28 mouse cellular contexts compared by ENCODE assay signal in genomic region chr6:85810942-85811537, GRCm38 (mm10). TPM values are rescaled to one million over a fixed set of nuclear protein-coding genes. Genes with fewer than 3 reads are reported as not detected.
DNase-seq lines count a peak whose midpoint lies in the region; ATAC-seq and TF ChIP-seq lines count a peak whose summit lies in the region.
"Not testable (repeated sequence)": the region's sequence is repeated elsewhere in the genome, so short reads cannot be mapped to it uniquely, and the experiment has no call there.
"Had no signal": no experiment of that assay in that cellular context is flagged by ENCODE, and none has a peak within 500 bp of the region (broad histone marks: within the 10 kb centered on the region; RNA-seq: fewer than 3 reads in every experiment).

No protein-coding gene starts in this region.

- not testable (repeated sequence) for TF ChIP-seq CTCF in kidney, adult 2 months (conservative IDR thresholded peaks at IDR 0.05; ENCODE audit: insufficient read depth, insufficient read length, low read depth, low read length); liver, adult 2 months (IDR thresholded peaks at IDR 0.05; ENCODE audit: low read depth, low read length)

- not testable (repeated sequence) for H3K9me3 ChIP-seq in intestine, embryonic 16.5 days (ENCODE audit: control insufficient read depth, low read length); kidney, embryonic 14.5 days (ENCODE audit: control insufficient read depth, low read length)

- H3K4me3 ChIP-seq in intestine, embryonic 16.5 days (ENCODE audit: low read length); kidney, adult 2 months (ENCODE audit: insufficient read depth, low read depth, low read length); kidney, embryonic 14.5 days (ENCODE audit: low read length); liver, adult 2 months (ENCODE audit: insufficient read depth, low read depth, low read length): not testable (repeated sequence)

- not testable (repeated sequence) for H3K9ac ChIP-seq in intestine, embryonic 16.5 days (ENCODE audit: low read depth, low read length); kidney, embryonic 14.5 days (ENCODE audit: low read depth, low read length); liver, adult 2 months (ENCODE audit: low read depth, low read length)

- H3K36me3 ChIP-seq in intestine, embryonic 16.5 days (ENCODE audit: control insufficient read depth, insufficient read depth, low read length); kidney, adult 2 months (ENCODE audit: control insufficient read depth, insufficient read depth, low read length); kidney, embryonic 14.5 days (ENCODE audit: control insufficient read depth, insufficient read depth, low read length); liver, adult 2 months (ENCODE audit: control insufficient read depth, insufficient read depth, low read length): not testable (repeated sequence)

- not testable (repeated sequence) for H3K4me2 ChIP-seq in intestine, embryonic 16.5 days (ENCODE audit: low read depth, low read length); kidney, embryonic 14.5 days (replicated peaks; ENCODE audit: low read depth, low read length)

- not testable (repeated sequence) for H3K4me1 ChIP-seq in intestine, embryonic 16.5 days (ENCODE audit: control insufficient read depth, insufficient read depth, low read length); kidney, adult 2 months (ENCODE audit: control insufficient read depth, insufficient read depth, low read length); kidney, embryonic 14.5 days (ENCODE audit: control insufficient read depth, insufficient read depth, low read length); liver, adult 2 months (ENCODE audit: control insufficient read depth, insufficient read depth, low read length)

- not testable (repeated sequence) for H3K27me3 ChIP-seq in intestine, embryonic 16.5 days (replicated peaks; ENCODE audit: control insufficient read depth, insufficient read depth, low read length); kidney, adult 2 months (replicated peaks; ENCODE audit: control insufficient read depth, insufficient read depth, low read length); kidney, embryonic 14.5 days (ENCODE audit: control insufficient read depth, insufficient read depth, low read length); liver, adult 2 months (ENCODE audit: control insufficient read depth, insufficient read depth, low read length)

- not testable (repeated sequence) for TF ChIP-seq POLR2A in kidney, adult 2 months (IDR thresholded peaks at IDR 0.05; ENCODE audit: low read depth, low read length); liver, adult 2 months (IDR thresholded peaks at IDR 0.05; ENCODE audit: extremely low read depth, insufficient read depth, low read length)

- H3K79me2 ChIP-seq in liver, adult 2 months (ENCODE audit: control insufficient read depth, insufficient read depth, low read length): not testable (repeated sequence)

- H3K27ac ChIP-seq in intestine, embryonic 16.5 days (ENCODE audit: low read length); kidney, embryonic 14.5 days (ENCODE audit: low read depth, low read length): not testable (repeated sequence)
- peak overlapping the region; percentile 67 for H3K27ac ChIP-seq in kidney, adult 2 months (ENCODE audit: insufficient read depth, low read depth, low read length)
- H3K27ac ChIP-seq in liver, adult 2 months (replicated peaks; ENCODE audit: insufficient read depth, low read depth, low read length): peak overlapping the region; percentile 56

- DNase-seq in heart, adult 9 months (ENCODE audit: low spot score in 2 of 2): peak; percentile 21 to 24
- DNase-seq in kidney, adult 2 months: peak; percentile 87
- DNase-seq in kidney, postnatal 14 days: peak; percentile 21
- DNase-seq in liver, adult 2 months (ENCODE audit: extremely low read depth, low read depth, low spot score): peak; percentile 47

- 43% methylated on average over 3 of the region's 3 CpGs for WGBS in intestine, embryonic 16.5 days
- WGBS in kidney, adult 2 months: 32% methylated on average over 3 of the region's 3 CpGs
- 40% methylated on average over 2 of the region's 3 CpGs for WGBS in kidney, embryonic 14.5 days
- 37% methylated on average over 3 of the region's 3 CpGs for WGBS in liver, adult 2 months

- peak; percentile 51; the same call in 1 of the 2 replicates for ATAC-seq in cerebellum, adult (ENCODE audit: insufficient number of reproducible peaks, low FRiP score, low TSS enrichment)
- ATAC-seq in intestine, embryonic 16.5 days: peak; percentile 70
- peak; percentile 64; the same call in 1 of the 2 replicates for ATAC-seq in kidney, embryonic 14.5 days (ENCODE audit: low FRiP score, low TSS enrichment)

RNA-seq across cellular contexts. Expression of gene Nat8f6, which starts 9.7 kb away (rescaled TPM):
- not detected in 2 replicates for polyA plus RNA-seq in intestine, embryonic 16.5 days (2015; fragmentation: Nextera tagmentation; extraction: Ambion mirVana)
- polyA plus RNA-seq in kidney, adult 2 months (2012; rRNA removed): 214 and 260 TPM in 2 replicates
- polyA plus RNA-seq in kidney, embryonic 14.5 days (2014; fragmentation: Nextera tagmentation; extraction: Ambion mirVana): not detected in 2 replicates
- total RNA-seq in liver, adult 2 months (2014; rRNA removed): not detected in 2 replicates
- polyA plus RNA-seq in liver, adult 2 months (2012; rRNA removed): 0.28 and 0.57 TPM in 2 replicates
- total RNA-seq: CH12.LX; G1E; gastrocnemius, adult 18-20 months; gastrocnemius, postnatal 36 days; granulocyte monocyte progenitor cell, adult 5-6 weeks; heart, postnatal 14 days; heart, postnatal 4 days; hindbrain, postnatal 0 days had no signal
- polyA plus RNA-seq: embryonic facial prominence, embryonic 10.5 days; embryonic facial prominence, embryonic 13.5 days; erythroblast, embryonic 14.5 days; forebrain, embryonic 12.5 days; forebrain, embryonic 15.5 days; G1E; heart, embryonic 16.5 days; hindbrain, embryonic 11.5 days; hindbrain, embryonic 14.5 days; hindbrain, postnatal 0 days had no signal

RNA-seq across cellular contexts. Expression of gene Nat8f5, which starts 9.7 kb away (rescaled TPM):
- polyA plus RNA-seq in intestine, embryonic 16.5 days (2015; fragmentation: Nextera tagmentation; extraction: Ambion mirVana): 0.59 and 0.65 TPM in 2 replicates
- polyA plus RNA-seq in kidney, adult 2 months (2012; rRNA removed): 29.0 and 32.2 TPM in 2 replicates
- not detected in 2 replicates for polyA plus RNA-seq in kidney, embryonic 14.5 days (2014; fragmentation: Nextera tagmentation; extraction: Ambion mirVana)
- total RNA-seq in liver, adult 2 months (2014; rRNA removed): 0.18 and 0.27 TPM in 2 replicates
- 0.53 and 2.7 TPM in 2 replicates for polyA plus RNA-seq in liver, adult 2 months (2012; rRNA removed)
- total RNA-seq: CH12.LX; G1E; gastrocnemius, adult 18-20 months; gastrocnemius, postnatal 36 days; granulocyte monocyte progenitor cell, adult 5-6 weeks; heart, adult 8-10 months; heart, postnatal 14 days; heart, postnatal 4 days had no signal
- polyA plus RNA-seq: embryonic facial prominence, embryonic 10.5 days; embryonic facial prominence, embryonic 13.5 days; erythroblast, embryonic 14.5 days; forebrain, embryonic 12.5 days; forebrain, embryonic 15.5 days; G1E; heart, embryonic 13.5 days; heart, embryonic 16.5 days; hindbrain, embryonic 11.5 days; hindbrain, embryonic 14.5 days; Patski had no signal

RNA-seq across cellular contexts. Expression of gene Nat8, which starts 20.8 kb away (rescaled TPM):
- polyA plus RNA-seq in intestine, embryonic 16.5 days (2015; fragmentation: Nextera tagmentation; extraction: Ambion mirVana): 7.3 and 12.6 TPM in 2 replicates
- polyA plus RNA-seq in kidney, adult 2 months (2012; rRNA removed): 235 and 248 TPM in 2 replicates
- polyA plus RNA-seq in kidney, embryonic 14.5 days (2014; fragmentation: Nextera tagmentation; extraction: Ambion mirVana): 0.29 and 0.64 TPM in 2 replicates
- total RNA-seq in liver, adult 2 months (2014; rRNA removed): 0.18 and 0.27 TPM in 2 replicates
- polyA plus RNA-seq in liver, adult 2 months (2012; rRNA removed): 1.2 and 3.4 TPM in 2 replicates
- total RNA-seq: CH12.LX; G1E; gastrocnemius, adult 18-20 months; gastrocnemius, postnatal 10 days; gastrocnemius, postnatal 36 days; granulocyte monocyte progenitor cell, adult 5-6 weeks; heart, adult 8-10 months; heart, postnatal 14 days; heart, postnatal 4 days; hindbrain, postnatal 0 days had no signal
- polyA plus RNA-seq: embryonic facial prominence, embryonic 10.5 days; embryonic facial prominence, embryonic 13.5 days; erythroblast, embryonic 14.5 days; forebrain, embryonic 12.5 days; forebrain, embryonic 15.5 days; G1E; heart, embryonic 13.5 days had no signal

RNA-seq across cellular contexts. Expression of gene Nat8f3, which starts 45.5 kb away (rescaled TPM):
- 0.09 TPM in 1 of 2 replicates, not detected in the other for polyA plus RNA-seq in intestine, embryonic 16.5 days (2015; fragmentation: Nextera tagmentation; extraction: Ambion mirVana)
- polyA plus RNA-seq in kidney, adult 2 months (2012; rRNA removed): 43.5 and 54.4 TPM in 2 replicates
- 0.14 and 0.20 TPM in 2 replicates for polyA plus RNA-seq in kidney, embryonic 14.5 days (2014; fragmentation: Nextera tagmentation; extraction: Ambion mirVana)
- 0.20 and 0.28 TPM in 2 replicates for total RNA-seq in liver, adult 2 months (2014; rRNA removed)
- 0.06 and 0.16 TPM in 2 replicates for polyA plus RNA-seq in liver, adult 2 months (2012; rRNA removed)
- total RNA-seq: adrenal gland, postnatal 10 days; CH12.LX; granulocyte monocyte progenitor cell, adult 5-6 weeks; heart, postnatal 4 days; hindbrain, postnatal 0 days had no signal
- polyA plus RNA-seq: embryonic facial prominence, embryonic 13.5 days; erythroblast, embryonic 14.5 days; G1E; heart, embryonic 16.5 days had no signal

RNA-seq across cellular contexts. Expression of gene Nat8f2, which starts 57.9 kb away (rescaled TPM):
- polyA plus RNA-seq in intestine, embryonic 16.5 days (2015; fragmentation: Nextera tagmentation; extraction: Ambion mirVana): 0.04 TPM in 1 of 2 replicates, not detected in the other
- 4.8 and 5.7 TPM in 2 replicates for polyA plus RNA-seq in kidney, adult 2 months (2012; rRNA removed)
- polyA plus RNA-seq in kidney, embryonic 14.5 days (2014; fragmentation: Nextera tagmentation; extraction: Ambion mirVana): 0.23 and 0.89 TPM in 2 replicates
- 524 and 612 TPM in 2 replicates for total RNA-seq in liver, adult 2 months (2014; rRNA removed)
- polyA plus RNA-seq in liver, adult 2 months (2012; rRNA removed): 256 and 307 TPM in 2 replicates
- total RNA-seq: CH12.LX; gastrocnemius, postnatal 36 days; granulocyte monocyte progenitor cell, adult 5-6 weeks; heart, postnatal 14 days; heart, postnatal 4 days; hindbrain, postnatal 0 days had no signal
- polyA plus RNA-seq: embryonic facial prominence, embryonic 10.5 days; embryonic facial prominence, embryonic 13.5 days; erythroblast, embryonic 14.5 days; forebrain, embryonic 12.5 days; forebrain, embryonic 15.5 days; G1E; heart, embryonic 13.5 days; heart, embryonic 16.5 days; hindbrain, embryonic 14.5 days; hindbrain, postnatal 0 days had no signal

Comparison
In these comparisons a context has a peak if more than half of its experiments do, and no peak if none do; other contexts are left out.
1. RNA of gene Nat8f6, which starts 9.7 kb away (polyA plus RNA-seq): 214 to 260 TPM in kidney, adult 2 months; 0.28 to 0.57 TPM in liver, adult 2 months, not detected in intestine, embryonic 16.5 days and not detected in kidney, embryonic 14.5 days; every median in the first group is over 100 times any median in the second.
2. RNA of gene Nat8, which starts 20.8 kb away (polyA plus RNA-seq): 235 to 248 TPM in kidney, adult 2 months; 7.3 to 12.6 TPM in intestine, embryonic 16.5 days, 1.2 to 3.4 TPM in liver, adult 2 months and 0.29 to 0.64 TPM in kidney, embryonic 14.5 days; every median in the first group is over 10 times any median in the second.
3. DNase-seq: peak in every context shown above with its lines; median percentile 87 in kidney, adult 2 months; 47 in liver, adult 2 months; 22 in heart, adult 9 months; 21 in kidney, postnatal 14 days.
4. Peak in every context shown above with its lines, with median percentiles within 50 percentile points of each other: ATAC-seq.